Mouse (Mus musculus) stomach, embryonic 14.5 days (tissue): Measurements from ENCODE around the gene Arhgef2. TPM values are rescaled to one million over a fixed set of nuclear protein-coding genes. Genes with fewer than 3 reads are reported as not detected.
A peak's percentile ranks its signal among the peaks of the same experiment; 100 is the strongest.

Source experiments
- ATAC-seq: fragments of 200-750 bp; cut with Nextera tagmentation; 2 replicates; pipeline ENCODE4 v1.8.0; 2017; ENCODE audit warnings: low read depth, moderate TSS enrichment; ENCODE audit not compliant: insufficient number of reproducible peaks, insufficient read depth, low FRiP score
- H3K27ac ChIP-seq: fragments of 300-500 bp; sonication (generic); 2 replicates; pipeline ENCODE4 v1.5.1; 2014; ENCODE audit warnings: mild to moderate bottlenecking, low read length, moderate library complexity, mixed read lengths
- H3K27me3 ChIP-seq: fragments of 300-500 bp; sonication (generic); 2 replicates; pipeline ENCODE4 v1.6.1; 2014; ENCODE audit warnings: low read length, control low read depth, mixed read lengths; ENCODE audit not compliant: control insufficient read depth, insufficient read depth
- H3K36me3 ChIP-seq: fragments of 300-500 bp; sonication (generic); 2 replicates; pipeline ENCODE4 v1.6.1; 2014; ENCODE audit warnings: mild to moderate bottlenecking, control low read depth, low read length, moderate library complexity, mixed read lengths; ENCODE audit not compliant: control insufficient read depth, insufficient read depth
- H3K4me1 ChIP-seq: fragments of 300-500 bp; sonication (generic); 2 replicates; pipeline ENCODE4 v1.6.1; 2014; ENCODE audit warnings: low read length, control low read depth, mixed read lengths; ENCODE audit not compliant: control insufficient read depth, insufficient read depth
- H3K4me2 ChIP-seq: fragments of 300-500 bp; sonication (generic); replicated peaks from 2 replicates; pipeline ENCODE4 v1.6.1; 2014; ENCODE audit warnings: low read depth, low read length, control low read depth
- H3K4me3 ChIP-seq: fragments of 300-500 bp; sonication (generic); 2 replicates; pipeline ENCODE4 v1.5.1; 2014; ENCODE audit warnings: low read depth, low read length, control low read depth
- H3K9ac ChIP-seq: fragments of 300-500 bp; sonication (generic); replicated peaks from 2 replicates; pipeline ENCODE4 v1.6.1; 2014; ENCODE audit warnings: low read depth, mild to moderate bottlenecking, control low read depth, low read length, moderate library complexity, mixed read lengths
- H3K9me3 ChIP-seq: fragments of 300-500 bp; sonication (generic); 2 replicates; pipeline ENCODE4 v1.6.1; 2016; ENCODE audit warnings: low read depth, low read length, control low read depth; ENCODE audit not compliant: control insufficient read depth
- WGBS: fragments of 180-500 bp; shearing (Covaris S2); extraction: QIAGEN DNeasy Blood & Tissue Kit; methylation state at CpG from one replicate; pipeline ENCODE4 v1.1.7; 2014; 5-methylcytosine and 5-hydroxymethylcytosine counted together
- polyA plus RNA-seq: library from polyadenylated mRNA; unstranded; fragments of >200 nt; fragmentation: Nextera tagmentation; extraction: Ambion mirVana; gene quantifications from 2 replicates; pipeline ENCODE4 v1.2.1, GENCODE M21; 2014

Gene Arhgef2
- polyA plus RNA-seq, 1 experiment from 2014 or later: 119 TPM

DNA sequence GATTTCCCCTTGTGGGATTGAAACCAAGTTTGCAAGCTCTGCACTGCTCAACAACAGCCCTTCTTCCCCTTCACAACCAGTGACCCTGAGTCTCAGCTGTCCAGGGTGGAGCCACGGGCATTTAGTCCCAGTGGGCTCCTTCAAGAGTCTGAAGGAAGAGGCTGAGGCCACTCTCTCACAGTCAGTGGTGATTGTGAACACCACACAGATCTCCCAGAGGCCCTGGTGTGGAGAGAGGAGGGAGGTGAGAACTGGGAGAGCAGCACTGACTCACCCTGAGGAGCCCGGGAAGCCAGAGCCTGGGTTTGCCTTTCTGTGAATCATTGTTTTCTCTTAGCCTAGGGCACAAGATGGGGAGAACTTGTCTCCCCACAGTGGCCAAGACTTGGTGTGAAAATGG is 19.2 kb downstream of the Arhgef2 start:
- Histone ChIP-seq H3K27me3 (no peaks in the 10 kb centered on the region), H3K4me2 (peak overlapping the region; percentile 92), H3K4me3 (peak overlapping the region; percentile 95; the same call in 1 of the 2 replicates), H3K36me3 (peaks cover 24% of the 10 kb centered on the region), H3K9me3 (no peaks in the 10 kb centered on the region), H3K27ac (peak overlapping the region; percentile 99), H3K4me1 (peaks cover 40% of the 10 kb centered on the region), H3K9ac (peak overlapping the region; percentile 96)
- 28% methylated on average over 2 of the region's 2 CpGs for WGBS
- no peak for ATAC-seq

DNA sequence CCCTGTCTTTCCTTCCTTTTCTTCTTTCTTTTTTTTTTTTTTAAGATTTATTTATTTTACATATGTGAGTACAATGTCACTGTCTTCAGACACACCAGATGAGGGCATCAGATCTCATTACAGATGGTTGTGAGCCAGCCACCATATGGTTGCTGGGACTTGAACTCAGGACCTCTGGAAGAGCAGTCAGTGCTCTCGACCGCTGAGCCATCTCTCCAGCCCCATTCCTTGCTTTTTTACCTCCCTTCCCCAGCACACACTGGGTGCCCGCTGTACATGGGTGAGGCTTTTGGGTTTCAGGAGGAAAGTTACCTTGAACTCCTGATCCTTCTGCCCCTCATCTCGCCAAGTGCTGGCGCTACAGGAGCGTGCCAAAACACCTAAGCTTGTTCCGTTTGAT is 19.8 kb downstream of the Arhgef2 start:
- Histone ChIP-seq H3K36me3 (peaks cover 30% of the 10 kb centered on the region), H3K4me2 (no peak overlapping the region), H3K27me3 (no peaks in the 10 kb centered on the region), H3K27ac (no peak overlapping the region), H3K9me3 (no peaks in the 10 kb centered on the region), H3K9ac (no peak overlapping the region), H3K4me3 (no peak overlapping the region), H3K4me1 (peaks cover 36% of the 10 kb centered on the region)
- no peak for ATAC-seq
- WGBS: 86% methylated on average over 7 of the region's 7 CpGs

DNA sequence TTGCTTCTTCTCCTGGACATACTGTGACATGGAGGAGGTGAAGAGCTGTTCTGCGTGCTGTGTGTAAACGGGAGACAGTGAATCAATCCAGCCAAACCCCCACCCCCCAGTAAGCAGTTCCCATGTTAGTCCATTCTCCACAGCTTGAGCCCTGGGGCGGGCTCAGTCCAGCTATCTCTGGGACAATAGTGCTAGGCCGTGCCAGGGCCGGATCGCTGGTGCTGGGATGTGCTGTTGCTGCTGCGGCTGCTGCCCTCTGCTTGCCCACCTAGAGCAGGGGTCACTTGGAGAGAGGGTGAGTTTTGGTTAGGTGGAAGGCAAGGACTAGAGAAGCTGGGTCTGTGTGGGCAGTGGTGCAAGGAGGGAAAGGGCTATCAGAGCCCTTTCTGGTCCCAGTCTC is 20.6 kb downstream of the Arhgef2 start:
- H3K4me2 ChIP-seq: no peak overlapping the region
- H3K9me3 ChIP-seq: no peaks in the 10 kb centered on the region
- H3K27ac ChIP-seq: no peak overlapping the region
- no peak for ATAC-seq
- peaks cover 36% of the 10 kb centered on the region for H3K4me1 ChIP-seq
- H3K4me3 ChIP-seq: no peak overlapping the region
- WGBS: 66% methylated on average over 7 of the region's 7 CpGs
- H3K27me3 ChIP-seq: no peaks in the 10 kb centered on the region
- peaks cover 36% of the 10 kb centered on the region for H3K36me3 ChIP-seq
- H3K9ac ChIP-seq: no peak overlapping the region

DNA sequence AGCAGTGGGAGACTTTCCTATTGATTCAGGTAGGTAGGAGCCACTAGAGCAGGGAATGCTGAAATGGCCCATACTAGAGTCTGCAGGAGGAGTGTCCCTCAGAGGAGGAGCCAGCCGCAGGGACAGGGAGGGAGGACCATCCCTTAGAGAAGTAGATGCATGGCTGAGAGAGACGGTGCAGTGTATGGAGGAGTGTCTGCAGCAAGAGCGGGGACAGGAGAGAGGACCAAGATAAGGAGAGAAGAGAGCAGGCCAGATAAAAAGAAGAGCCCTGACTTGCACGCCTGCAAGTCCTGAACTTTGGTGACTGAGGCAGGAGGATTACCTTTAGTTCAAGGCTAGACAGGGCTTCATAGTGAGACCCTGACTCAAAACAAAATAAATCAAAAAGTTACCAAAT is 21.3 kb downstream of the Arhgef2 start:
- Histone ChIP-seq H3K27me3 (no peaks in the 10 kb centered on the region), H3K9me3 (no peaks in the 10 kb centered on the region), H3K4me3 (no peak overlapping the region), H3K4me2 (no peak overlapping the region), H3K4me1 (peaks cover 36% of the 10 kb centered on the region), H3K27ac (no peak overlapping the region), H3K9ac (no peak overlapping the region), H3K36me3 (peaks cover 44% of the 10 kb centered on the region)
- WGBS: 62% methylated on average over 4 of the region's 4 CpGs
- no peak for ATAC-seq

DNA sequence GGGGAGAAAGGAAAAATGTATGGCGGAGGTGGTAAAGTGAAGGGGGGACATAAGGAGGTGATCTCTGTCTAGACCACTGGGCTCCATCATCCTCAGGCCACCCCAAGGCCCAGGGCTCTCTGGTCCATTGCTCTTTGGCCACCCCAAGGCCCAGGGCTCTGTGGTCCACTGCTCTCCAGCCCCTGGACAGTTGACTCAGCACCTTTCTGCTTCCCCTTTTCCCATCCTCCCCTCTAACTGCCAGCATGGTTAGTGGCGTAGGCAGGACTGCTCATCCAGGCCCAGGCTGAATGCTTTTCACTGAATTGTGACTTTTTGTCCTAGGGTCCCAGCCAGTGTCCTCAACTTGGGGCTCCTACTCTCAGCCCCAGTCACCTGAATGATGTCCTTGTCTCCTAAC is 21.8 kb downstream of the Arhgef2 start:
- no peak for ATAC-seq
- Histone ChIP-seq H3K36me3 (peaks cover 48% of the 10 kb centered on the region), H3K9ac (no peak overlapping the region), H3K4me2 (no peak overlapping the region), H3K9me3 (no peaks in the 10 kb centered on the region), H3K27me3 (no peaks in the 10 kb centered on the region), H3K27ac (no peak overlapping the region), H3K4me3 (no peak overlapping the region), H3K4me1 (peaks cover 36% of the 10 kb centered on the region)
- 90% methylated on average over 2 of the region's 2 CpGs for WGBS

DNA sequence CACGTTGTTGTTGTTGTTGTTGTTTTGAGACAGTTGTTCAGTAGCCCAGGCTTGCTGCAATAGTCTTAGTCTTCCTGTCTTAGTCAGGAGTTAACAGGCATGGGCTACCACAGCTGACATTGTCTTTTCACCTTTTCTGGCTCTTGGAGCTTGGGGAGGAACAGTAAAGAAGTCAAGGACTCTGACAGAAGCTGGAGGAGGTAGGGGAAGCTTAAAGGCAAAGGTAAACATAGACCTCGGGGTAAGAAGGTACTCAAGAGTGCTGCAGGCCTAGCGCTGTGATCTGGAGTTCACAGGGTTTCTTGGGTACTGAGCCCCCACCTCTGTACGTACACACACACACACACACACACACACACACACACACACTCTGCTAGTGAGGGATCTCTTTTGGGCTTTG is 23.0 kb downstream of the Arhgef2 start:
- Histone ChIP-seq H3K27ac (no peak overlapping the region), H3K4me2 (no peak overlapping the region), H3K9me3 (no peaks in the 10 kb centered on the region), H3K4me3 (no peak overlapping the region), H3K4me1 (peaks cover 34% of the 10 kb centered on the region), H3K9ac (no peak overlapping the region), H3K36me3 (peaks cover 60% of the 10 kb centered on the region), H3K27me3 (no peaks in the 10 kb centered on the region)
- 63% methylated on average over 4 of the region's 4 CpGs for WGBS
- no peak for ATAC-seq

DNA sequence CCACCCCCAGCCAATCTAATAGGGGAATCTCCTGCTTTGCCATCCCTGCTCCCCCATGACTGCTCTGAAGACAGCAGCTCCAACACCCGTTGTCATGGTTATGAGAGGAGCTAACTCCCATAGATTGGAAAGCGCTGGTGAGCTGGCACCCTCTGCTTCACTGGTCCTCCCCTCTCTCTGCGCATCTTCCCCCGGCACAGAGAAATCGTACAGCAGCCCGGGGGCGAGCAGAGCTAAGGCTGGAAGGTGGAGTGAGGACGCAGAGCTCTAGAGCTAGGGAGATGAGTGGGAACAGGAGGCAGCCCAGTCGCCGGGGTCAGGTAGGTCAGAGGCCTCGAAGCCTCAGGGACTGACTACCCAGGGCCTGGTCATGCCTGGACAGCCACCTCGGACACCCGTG is 23.5 kb downstream of the Arhgef2 start:
- Histone ChIP-seq H3K9ac (no peak overlapping the region), H3K4me1 (peaks cover 29% of the 10 kb centered on the region), H3K4me2 (no peak overlapping the region), H3K27me3 (no peaks in the 10 kb centered on the region), H3K4me3 (no peak overlapping the region), H3K9me3 (no peaks in the 10 kb centered on the region), H3K27ac (no peak overlapping the region), H3K36me3 (peaks cover 65% of the 10 kb centered on the region)
- ATAC-seq: no peak
- WGBS: 82% methylated on average over 13 of the region's 13 CpGs

DNA sequence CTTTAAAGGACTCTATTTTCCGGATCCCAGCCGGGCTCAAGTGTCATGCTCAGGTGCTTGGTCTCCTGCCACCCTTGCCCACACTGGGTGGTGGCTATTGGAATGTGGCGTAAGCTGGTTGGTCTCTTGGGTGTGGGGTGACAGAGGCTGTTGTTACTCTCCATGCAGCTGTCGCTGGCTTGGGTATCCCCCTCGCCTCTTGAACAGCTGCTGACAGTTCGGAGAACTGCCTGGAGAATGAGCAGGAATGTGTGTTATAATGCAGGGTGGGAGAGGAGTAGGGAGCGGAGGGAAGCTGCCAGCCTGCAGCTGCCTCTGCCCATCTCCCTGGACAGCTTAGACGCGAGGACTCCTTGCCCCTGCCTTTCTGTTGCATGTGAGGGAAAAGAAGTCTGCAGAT is 24.3 kb downstream of the Arhgef2 start:
- no peaks in the 10 kb centered on the region for H3K27me3 ChIP-seq
- H3K4me1 ChIP-seq: peaks cover 21% of the 10 kb centered on the region
- 83% methylated on average over 9 of the region's 9 CpGs for WGBS
- H3K9me3 ChIP-seq: no peaks in the 10 kb centered on the region
- peaks cover 70% of the 10 kb centered on the region for H3K36me3 ChIP-seq
- H3K27ac ChIP-seq: no peak overlapping the region
- ATAC-seq: no peak
- H3K9ac ChIP-seq: no peak overlapping the region
- H3K4me2 ChIP-seq: no peak overlapping the region
- H3K4me3 ChIP-seq: no peak overlapping the region

DNA sequence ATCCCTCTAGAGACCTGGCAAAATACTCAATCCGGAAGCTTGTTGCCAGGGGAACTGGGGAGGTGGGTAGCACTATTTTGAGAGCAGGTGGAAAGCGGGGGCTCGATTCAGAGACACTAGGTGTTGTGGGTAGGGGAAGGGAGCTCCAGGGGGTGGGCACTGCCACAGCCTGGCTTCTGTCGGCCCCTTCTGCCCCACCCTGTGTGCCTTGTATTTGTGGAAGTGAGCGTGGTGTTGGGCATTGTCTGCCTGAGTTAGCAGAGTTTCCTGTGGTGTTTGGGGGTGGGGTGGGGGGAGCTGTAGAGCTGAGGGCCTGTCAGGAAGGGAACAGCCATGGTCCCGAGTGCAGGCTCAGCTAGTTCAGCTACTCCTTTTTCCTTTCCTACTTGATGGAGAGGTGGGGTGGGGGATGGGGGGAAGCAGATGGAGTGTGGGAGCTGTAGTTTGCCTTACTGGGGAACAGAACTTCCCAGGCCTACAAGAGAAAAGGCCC is 25.1 kb downstream of the Arhgef2 start:
- peaks cover 16% of the 10 kb centered on the region; the same call in 1 of the 2 replicates for H3K4me1 ChIP-seq
- no peak overlapping the region for H3K27ac ChIP-seq

More for the DNA sequence above, 25.1 kb downstream of the Arhgef2 start:
- Histone ChIP-seq H3K27me3 (no peaks in the 10 kb centered on the region), H3K9ac (no peak overlapping the region), H3K9me3 (no peaks in the 10 kb centered on the region), H3K36me3 (peaks cover 75% of the 10 kb centered on the region), H3K4me2 (no peak overlapping the region), H3K4me3 (no peak overlapping the region)
- WGBS: 70% methylated on average over 6 of the region's 6 CpGs
- ATAC-seq: no peak
